In genomic region chr14:117852842-117853241, GRCm38 (mm10) we compare ENCODE assay signal across 18 mouse cellular contexts.
"Had no signal": no experiment of that assay in that cellular context is flagged by ENCODE, and none has a peak within 500 bp of the region (broad histone marks: within the 10 kb centered on the region; RNA-seq: fewer than 3 reads in every experiment).

No protein-coding gene starts in this region.

- H3K36me3 ChIP-seq: lung, embryonic 15.5 days; midbrain, embryonic 13.5 days; midbrain, embryonic 15.5 days; neural tube, embryonic 12.5 days had no signal

- H3K9ac ChIP-seq: liver, postnatal 0 days; lung, embryonic 15.5 days; midbrain, embryonic 13.5 days; midbrain, embryonic 15.5 days; neural tube, embryonic 12.5 days had no signal

- H3K9me3 ChIP-seq: lung, embryonic 15.5 days; midbrain, embryonic 13.5 days; midbrain, embryonic 15.5 days; neural tube, embryonic 12.5 days had no signal

- H3K4me3 ChIP-seq: lung, embryonic 15.5 days; megakaryocyte, embryonic 14.5 days; midbrain, embryonic 13.5 days; midbrain, embryonic 15.5 days; neural tube, embryonic 12.5 days had no signal

- DNase-seq: liver, postnatal 0 days; lung, adult 2 months; lung, postnatal 14 days; lung, postnatal 36 days; right cerebral cortex, postnatal 25 days; right cerebral cortex, postnatal 4 days; spleen, adult 18-20 months; thymus, adult 18-20 months; thymus, postnatal 14 days; thymus, postnatal 36 days had no signal

- H3K27me3 ChIP-seq: lung, embryonic 15.5 days; megakaryocyte, embryonic 14.5 days; midbrain, embryonic 13.5 days; midbrain, embryonic 15.5 days; neural tube, embryonic 12.5 days had no signal

- H3K27ac ChIP-seq: lung, embryonic 15.5 days; macrophage; midbrain, embryonic 13.5 days; midbrain, embryonic 15.5 days; neural tube, embryonic 12.5 days had no signal

- ATAC-seq: liver, postnatal 0 days; lung, postnatal 0 days; midbrain, embryonic 13.5 days; midbrain, embryonic 15.5 days had no signal

- H3K4me2 ChIP-seq: lung, embryonic 15.5 days; midbrain, embryonic 11.5 days; midbrain, embryonic 13.5 days; midbrain, embryonic 15.5 days; neural tube, embryonic 12.5 days had no signal

- H3K4me1 ChIP-seq: lung, embryonic 15.5 days; megakaryocyte, embryonic 14.5 days; midbrain, embryonic 13.5 days; midbrain, embryonic 15.5 days; neural tube, embryonic 12.5 days had no signal
